9 mouse cellular contexts compared by ENCODE assay signal in genomic region chr19:42034146-42034775, GRCm38 (mm10). TPM values are rescaled to one million over a fixed set of nuclear protein-coding genes. Genes with fewer than 3 reads are reported as not detected.
DNase-seq lines count a peak whose midpoint lies in the region; ATAC-seq and TF ChIP-seq lines count a peak whose summit lies in the region.
"Had no signal": no experiment of that assay in that cellular context is flagged by ENCODE, and none has a peak within 500 bp of the region (broad histone marks: within the 10 kb centered on the region; RNA-seq: fewer than 3 reads in every experiment).

No protein-coding gene starts in this region.

- H3K4me3 ChIP-seq in heart, embryonic 10.5 days, result no peak overlapping the region
- H3K4me3 ChIP-seq in lung, postnatal 0 days (ENCODE audit: low read depth, low read length), result no peak overlapping the region
- H3K4me3 ChIP-seq in embryonic facial prominence, embryonic 14.5 days (ENCODE audit: low read depth, low read length), result no peak overlapping the region
- no peak overlapping the region for H3K4me3 ChIP-seq in limb, embryonic 13.5 days

- H3K4me2 ChIP-seq in lung, postnatal 0 days (replicated peaks; ENCODE audit: low read depth, low read length), result no peak overlapping the region
- H3K4me2 ChIP-seq in embryonic facial prominence, embryonic 14.5 days (ENCODE audit: low read depth, low read length), result no peak overlapping the region
- no peak overlapping the region; the same call in 1 of the 2 replicates for H3K4me2 ChIP-seq in limb, embryonic 13.5 days (replicated peaks)

- no peak overlapping the region for H3K9ac ChIP-seq in lung, postnatal 0 days (replicated peaks; ENCODE audit: low read depth)
- H3K9ac ChIP-seq in embryonic facial prominence, embryonic 14.5 days (ENCODE audit: low read depth, low read length), result peak overlapping the region; percentile 27; the same call in 1 of the 2 replicates
- 0 out of 2 replicates have a peak overlapping the region, but pooled peaks have one; percentile 20 for H3K9ac ChIP-seq in limb, embryonic 13.5 days

- 78% methylated on average over 9 of the region's 9 CpGs for WGBS in heart, embryonic 10.5 days
- WGBS in lung, postnatal 0 days, result 71% methylated on average over 9 of the region's 9 CpGs
- WGBS in embryonic facial prominence, embryonic 14.5 days, result 39% methylated on average over 9 of the region's 9 CpGs
- WGBS in limb, embryonic 13.5 days, result 45% methylated on average over 9 of the region's 9 CpGs

- no peak for TF ChIP-seq CTCF in lung, postnatal 0 days (IDR thresholded peaks at IDR 0.05)

- intact Hi-C loops in heart, postnatal 25 days (cut with DNase I), result loop anchor here (2.0 kb wide), 2 partner anchors 35 to 133 kb away; no protein-coding TSS in a partner anchor

- no peak for TF ChIP-seq EP300 in lung, postnatal 0 days (IDR thresholded peaks at IDR 0.05)

- peaks cover under 1% of the 10 kb centered on the region; the same call in 1 of the 2 replicates for H3K27me3 ChIP-seq in heart, embryonic 10.5 days (ENCODE audit: insufficient read depth, poor library complexity, severe bottlenecking)
- no peaks in the 10 kb centered on the region for H3K27me3 ChIP-seq in lung, postnatal 0 days (replicated peaks; ENCODE audit: insufficient read depth, low read length)
- H3K27me3 ChIP-seq in embryonic facial prominence, embryonic 14.5 days (replicated peaks; ENCODE audit: control insufficient read depth, insufficient read depth, low read length), result no peaks in the 10 kb centered on the region
- H3K27me3 ChIP-seq in limb, embryonic 13.5 days, result no peaks in the 10 kb centered on the region; the same call in 1 of the 2 replicates

- peaks cover 18% of the 10 kb centered on the region for H3K36me3 ChIP-seq in heart, embryonic 10.5 days
- no peaks in the 10 kb centered on the region for H3K36me3 ChIP-seq in lung, postnatal 0 days (ENCODE audit: insufficient read depth, low read length)
- H3K36me3 ChIP-seq in embryonic facial prominence, embryonic 14.5 days (ENCODE audit: control insufficient read depth, insufficient read depth, low read length), result peaks cover 12% of the 10 kb centered on the region; the same call in 1 of the 2 replicates
- H3K36me3 ChIP-seq in limb, embryonic 13.5 days, result peaks cover 25% of the 10 kb centered on the region

- ATAC-seq in lung, postnatal 0 days, result no peak
- ATAC-seq in embryonic facial prominence, embryonic 14.5 days (ENCODE audit: low read depth), result no peak
- 0 out of 2 replicates have a peak, but pooled peaks have one; percentile 24 for ATAC-seq in limb, embryonic 13.5 days (ENCODE audit: low FRiP score, low read depth)

- no peak for DNase-seq in heart, embryonic 10.5 days (ENCODE audit: low spot score)
- DNase-seq in heart, postnatal 25 days (ENCODE audit: low spot score), result no peak
- peak; percentile 19 for DNase-seq in lung, postnatal 10 days
- no peak for DNase-seq in lung, postnatal 0 days (ENCODE audit: low spot score)
- DNase-seq in embryonic facial prominence, embryonic 14.5 days (ENCODE audit: low spot score), result peak; percentile 35
- DNase-seq in adipocyte (ENCODE audit: low spot score), result no peak

- H3K9me3 ChIP-seq in heart, embryonic 10.5 days, result no peaks in the 10 kb centered on the region
- H3K9me3 ChIP-seq in lung, postnatal 0 days (ENCODE audit: low read length), result no peaks in the 10 kb centered on the region
- no peaks in the 10 kb centered on the region for H3K9me3 ChIP-seq in embryonic facial prominence, embryonic 14.5 days (ENCODE audit: control insufficient read depth, low read length)
- no peaks in the 10 kb centered on the region for H3K9me3 ChIP-seq in limb, embryonic 13.5 days

- peaks cover 30% of the 10 kb centered on the region for H3K4me1 ChIP-seq in heart, embryonic 10.5 days
- no peaks in the 10 kb centered on the region for H3K4me1 ChIP-seq in lung, postnatal 0 days (ENCODE audit: insufficient read depth, low read depth, low read length)
- peaks cover 10% of the 10 kb centered on the region for H3K4me1 ChIP-seq in embryonic facial prominence, embryonic 14.5 days (ENCODE audit: control insufficient read depth, insufficient read depth, low read length)
- peaks cover 21% of the 10 kb centered on the region for H3K4me1 ChIP-seq in limb, embryonic 13.5 days

- peak overlapping the region; percentile 44; the same call in 1 of the 2 replicates for H3K27ac ChIP-seq in heart, embryonic 10.5 days
- H3K27ac ChIP-seq in lung, postnatal 0 days (ENCODE audit: low read length), result no peak overlapping the region
- H3K27ac ChIP-seq in embryonic facial prominence, embryonic 14.5 days (replicated peaks; ENCODE audit: low read depth, low read length), result peak overlapping the region; percentile 71
- peak overlapping the region; percentile 23; the same call in 1 of the 2 replicates for H3K27ac ChIP-seq in limb, embryonic 13.5 days
- H3K27ac ChIP-seq: macrophage had no signal

RNA-seq across cellular contexts. Expression of gene Ankrd2, which starts 1.5 kb away (rescaled TPM):
- polyA plus RNA-seq in heart, embryonic 10.5 days (2016; fragmentation: Nextera tagmentation; extraction: Ambion mirVana), result not detected in 2 replicates
- not detected for total RNA-seq in heart, postnatal 25 days (2021)
- polyA plus RNA-seq in lung, postnatal 0 days (2015; fragmentation: Nextera tagmentation; extraction: Ambion mirVana), result 0.53 and 0.62 TPM in 2 replicates
- 6.6 and 7.8 TPM in 2 replicates for polyA plus RNA-seq in embryonic facial prominence, embryonic 14.5 days (2014; fragmentation: Nextera tagmentation; extraction: Ambion mirVana)
- 0.22 and 0.57 TPM in 2 replicates for polyA plus RNA-seq in limb, embryonic 13.5 days (2015; fragmentation: Nextera tagmentation; extraction: Ambion mirVana)
- polyA plus RNA-seq: kidney, embryonic 14.5 days; macrophage had no signal

RNA-seq across cellular contexts. Expression of gene Hoga1, which starts 11.1 kb away (rescaled TPM):
- 0.85 and 1.6 TPM in 2 replicates for polyA plus RNA-seq in heart, embryonic 10.5 days (2016; fragmentation: Nextera tagmentation; extraction: Ambion mirVana)
- total RNA-seq in heart, postnatal 25 days (2021), result 1 to 10 TPM; 1.1 to 1.7 TPM
- 4.9 and 6.4 TPM in 2 replicates for polyA plus RNA-seq in lung, postnatal 0 days (2015; fragmentation: Nextera tagmentation; extraction: Ambion mirVana)
- polyA plus RNA-seq in embryonic facial prominence, embryonic 14.5 days (2014; fragmentation: Nextera tagmentation; extraction: Ambion mirVana), result 1.0 and 1.9 TPM in 2 replicates
- 1.6 and 1.7 TPM in 2 replicates for polyA plus RNA-seq in limb, embryonic 13.5 days (2015; fragmentation: Nextera tagmentation; extraction: Ambion mirVana)

RNA-seq across cellular contexts. Expression of gene 4933411K16Rik, which starts 17.8 kb away (rescaled TPM):
- 0.15 TPM in 1 of 2 replicates, not detected in the other for polyA plus RNA-seq in heart, embryonic 10.5 days (2016; fragmentation: Nextera tagmentation; extraction: Ambion mirVana)
- not detected for total RNA-seq in heart, postnatal 25 days (2021)
- 0.10 and 0.14 TPM in 2 replicates for polyA plus RNA-seq in lung, postnatal 0 days (2015; fragmentation: Nextera tagmentation; extraction: Ambion mirVana)
- 0.25 TPM in 1 of 2 replicates, not detected in the other for polyA plus RNA-seq in embryonic facial prominence, embryonic 14.5 days (2014; fragmentation: Nextera tagmentation; extraction: Ambion mirVana)
- 0.17 TPM in 1 of 2 replicates, not detected in the other for polyA plus RNA-seq in limb, embryonic 13.5 days (2015; fragmentation: Nextera tagmentation; extraction: Ambion mirVana)

RNA-seq across cellular contexts. Expression of gene Morn4, which starts 51.9 kb away (rescaled TPM):
- polyA plus RNA-seq in heart, embryonic 10.5 days (2016; fragmentation: Nextera tagmentation; extraction: Ambion mirVana), result 18.8 and 22.0 TPM in 2 replicates
- total RNA-seq in heart, postnatal 25 days (2021), result 1 to 10 TPM; 3.3 to 3.7 TPM
- 5.5 and 5.8 TPM in 2 replicates for polyA plus RNA-seq in lung, postnatal 0 days (2015; fragmentation: Nextera tagmentation; extraction: Ambion mirVana)
- polyA plus RNA-seq in embryonic facial prominence, embryonic 14.5 days (2014; fragmentation: Nextera tagmentation; extraction: Ambion mirVana), result 20.1 and 21.5 TPM in 2 replicates
- 32.1 and 34.5 TPM in 2 replicates for polyA plus RNA-seq in limb, embryonic 13.5 days (2015; fragmentation: Nextera tagmentation; extraction: Ambion mirVana)

RNA-seq across cellular contexts. Expression of gene Ubtd1, which starts 52.7 kb away (rescaled TPM):
- polyA plus RNA-seq in heart, embryonic 10.5 days (2016; fragmentation: Nextera tagmentation; extraction: Ambion mirVana), result 12.4 and 14.0 TPM in 2 replicates
- total RNA-seq in heart, postnatal 25 days (2021), result 10 to 100 TPM; 22.3 to 23.8 TPM
- polyA plus RNA-seq in lung, postnatal 0 days (2015; fragmentation: Nextera tagmentation; extraction: Ambion mirVana), result 21.3 and 23.2 TPM in 2 replicates
- polyA plus RNA-seq in embryonic facial prominence, embryonic 14.5 days (2014; fragmentation: Nextera tagmentation; extraction: Ambion mirVana), result 18.7 and 20.8 TPM in 2 replicates
- 23.4 and 23.8 TPM in 2 replicates for polyA plus RNA-seq in limb, embryonic 13.5 days (2015; fragmentation: Nextera tagmentation; extraction: Ambion mirVana)

Comparison
In these comparisons a context has a peak if more than half of its experiments do, and no peak if none do; other contexts are left out.
1. DNase-seq: peak in lung, postnatal 10 days (single experiment) and embryonic facial prominence, embryonic 14.5 days (single experiment); none in heart, embryonic 10.5 days (single experiment), heart, postnatal 25 days (single experiment), lung, postnatal 0 days (single experiment) and adipocyte (single experiment).